Mouse (Mus musculus) spleen, adult 2 months (tissue): ENCODE data around the gene Rps6kc1. TPM values are rescaled to one million over a fixed set of nuclear protein-coding genes. Genes with fewer than 3 reads are reported as not detected.

Experiments
- DNase-seq, 2 experiments: peaks; one replicate each; pipeline versions ENCODE4 v3.0.0 to v3.0.0-alpha.2; 2012 to 2021; ENCODE audit warnings: low spot score in 2 of 2, low read depth in 1 of 2
- H3K27ac ChIP-seq: fragments of 200-500 bp; 2 replicates; pipeline ENCODE4 v1.5.1; 2012; ENCODE audit warnings: low read length, inconsistent platforms; ENCODE audit not compliant: insufficient read depth
- H3K27me3 ChIP-seq: fragments of 200-500 bp; 2 replicates; pipeline ENCODE4 v1.6.1; 2012; ENCODE audit warnings: mild to moderate bottlenecking, moderate library complexity, low read length, inconsistent platforms; ENCODE audit not compliant: control insufficient read depth, insufficient read depth
- H3K36me3 ChIP-seq: fragments of 200-500 bp; 2 replicates; pipeline ENCODE4 v1.6.1; 2012; ENCODE audit warnings: mild to moderate bottlenecking, low read length, inconsistent platforms; ENCODE audit not compliant: control insufficient read depth, insufficient read depth
- H3K4me1 ChIP-seq: fragments of 200-500 bp; 2 replicates; pipeline ENCODE4 v1.6.1; 2011; ENCODE audit warnings: inconsistent platforms; ENCODE audit not compliant: control insufficient read depth, insufficient read depth, insufficient read length
- H3K4me3 ChIP-seq: fragments of 200-500 bp; 2 replicates; pipeline ENCODE4 v1.5.1; 2011; ENCODE audit warnings: mild to moderate bottlenecking, inconsistent platforms; ENCODE audit not compliant: insufficient read depth, insufficient read length; ENCODE audit errors: extremely low read depth
- CTCF ChIP-seq: fragments of 200-500 bp; IDR thresholded peaks from 2 replicates; pipeline ENCODE4 v1.5.1; 2011; ENCODE audit warnings: mild to moderate bottlenecking, inconsistent platforms; ENCODE audit not compliant: insufficient read depth, insufficient read length, insufficient replicate concordance; ENCODE audit errors: extremely low read depth
- POLR2A ChIP-seq: fragments of 200-500 bp; IDR thresholded peaks from 2 replicates; pipeline ENCODE4 v1.6.1; 2011; ENCODE audit warnings: low read depth, low read length, inconsistent platforms
- WGBS: fragments of 180-500 bp; shearing (Covaris S2); methylation state at CpG from one replicate; pipeline ENCODE4 v1.1.7; 2018; 5-methylcytosine and 5-hydroxymethylcytosine counted together
- polyA plus RNA-seq: library from polyadenylated mRNA; depleted of rRNA; stranded (reverse); fragments of >200 nt; gene quantifications from 2 replicates; pipeline ENCODE4 v1.2.3, GENCODE M21; 2012

Gene Rps6kc1
- polyA plus RNA-seq, 1 experiment = 6.4 TPM

GRCm38 (mm10) chr1:190845419-190845818 lies 66.2 kb downstream of the Rps6kc1 start:
- WGBS = 56% methylated on average over 4 of the region's 4 CpGs
- DNase-seq = no peak
- Histone ChIP-seq H3K36me3 (no peaks in the 10 kb centered on the region), H3K4me1 (no peaks in the 10 kb centered on the region), H3K27ac (no peak overlapping the region), H3K27me3 (no peaks in the 10 kb centered on the region), H3K4me3 (no peak overlapping the region)
- TF ChIP-seq CTCF (no peak), POLR2A (no peak)

- H3K4me3 ChIP-seq = no peak overlapping the region
- no peaks in the 10 kb centered on the region for H3K36me3 ChIP-seq
- H3K27ac ChIP-seq = no peak overlapping the region
- DNase-seq = no peak
- H3K4me1 ChIP-seq = no peaks in the 10 kb centered on the region
- TF ChIP-seq CTCF (no peak), POLR2A (no peak)
- no peaks in the 10 kb centered on the region for H3K27me3 ChIP-seq
- WGBS = 93% methylated on average over 11 of the region's 11 CpGs
These were observed 67.2 kb downstream of the Rps6kc1 start for GRCm38 (mm10) chr1:190844356-190844755.

GRCm38 (mm10) chr1:190836046-190836445 lies 75.5 kb downstream of the Rps6kc1 start:
- TF ChIP-seq CTCF (no peak), POLR2A (no peak)

GRCm38 (mm10) chr1:190834201-190834907 lies 77.2 kb downstream of the Rps6kc1 start:
- Histone ChIP-seq H3K4me1 (no peaks in the 10 kb centered on the region), H3K4me3 (no peak overlapping the region), H3K27ac (no peak overlapping the region), H3K27me3 (no peaks in the 10 kb centered on the region), H3K36me3 (no peaks in the 10 kb centered on the region)
- TF ChIP-seq CTCF (no peak), POLR2A (no peak)
- WGBS = 89% methylated on average over 7 of the region's 7 CpGs
- no peak for DNase-seq

More at GRCm38 (mm10) chr1:190836046-190836445, 75.5 kb downstream of the Rps6kc1 start:
- Histone ChIP-seq H3K27ac (no peak overlapping the region), H3K36me3 (no peaks in the 10 kb centered on the region), H3K4me3 (no peak overlapping the region), H3K4me1 (no peaks in the 10 kb centered on the region), H3K27me3 (no peaks in the 10 kb centered on the region)
- WGBS = 85% methylated on average over 2 of the region's 2 CpGs
- no peak for DNase-seq

- no peak for DNase-seq
- 94% methylated on average over 8 of the region's 8 CpGs for WGBS
These were observed 78.5 kb downstream of the Rps6kc1 start for GRCm38 (mm10) chr1:190832965-190833630.

GRCm38 (mm10) chr1:190831839-190832497 lies 79.6 kb downstream of the Rps6kc1 start:
- no peak overlapping the region for H3K4me3 ChIP-seq
- H3K27ac ChIP-seq = no peak overlapping the region
- H3K27me3 ChIP-seq = no peaks in the 10 kb centered on the region
- no peaks in the 10 kb centered on the region for H3K4me1 ChIP-seq
- TF ChIP-seq CTCF (no peak), POLR2A (no peak)
- H3K36me3 ChIP-seq = no peaks in the 10 kb centered on the region
- 53% methylated on average over 10 of the region's 10 CpGs for WGBS
- no peak for DNase-seq

More at GRCm38 (mm10) chr1:190832965-190833630, 78.5 kb downstream of the Rps6kc1 start:
- H3K4me3 ChIP-seq = no peak overlapping the region
- TF ChIP-seq CTCF = no peak
- H3K36me3 ChIP-seq = no peaks in the 10 kb centered on the region
- H3K27ac ChIP-seq = no peak overlapping the region
- H3K27me3 ChIP-seq = no peaks in the 10 kb centered on the region
- H3K4me1 ChIP-seq = no peaks in the 10 kb centered on the region

GRCm38 (mm10) chr1:190826486-190827034 lies 85.0 kb downstream of the Rps6kc1 start:
- Histone ChIP-seq H3K36me3 (no peaks in the 10 kb centered on the region), H3K4me1 (no peaks in the 10 kb centered on the region), H3K4me3 (no peak overlapping the region), H3K27ac (no peak overlapping the region), H3K27me3 (no peaks in the 10 kb centered on the region)
- TF ChIP-seq POLR2A (no peak), CTCF (no peak)
- DNase-seq = no peak
- WGBS = 82% methylated on average over 9 of the region's 9 CpGs
